Mouse (Mus musculus) cortical plate, adult 2 months (tissue): ENCODE measurements around the gene Uncx. TPM values are rescaled to one million over a fixed set of nuclear protein-coding genes. Genes with fewer than 3 reads are reported as not detected.

ENCODE experiments used
- H3K27ac ChIP-seq: fragments of 200-500 bp; 2 replicates; pipeline ENCODE4 v1.5.1; 2012; ENCODE audit warnings: low read length, control low read depth, inconsistent platforms; ENCODE audit not compliant: insufficient read depth
- H3K4me1 ChIP-seq: fragments of 200-500 bp; 2 replicates; pipeline ENCODE4 v1.6.1; 2011; ENCODE audit warnings: low read length; ENCODE audit not compliant: control insufficient read depth, insufficient read depth
- H3K4me3 ChIP-seq: fragments of 200-500 bp; 2 replicates; pipeline ENCODE4 v1.5.1; 2011; ENCODE audit warnings: mild to moderate bottlenecking, low read length, control low read depth; ENCODE audit not compliant: insufficient read depth
- CTCF ChIP-seq: fragments of 200-500 bp; IDR thresholded peaks from 2 replicates; pipeline ENCODE4 v1.5.1; 2011; ENCODE audit warnings: mild to moderate bottlenecking, control low read depth, low read length; ENCODE audit not compliant: insufficient read depth; ENCODE audit errors: extremely low read depth
- POLR2A ChIP-seq: fragments of 200-500 bp; IDR thresholded peaks from 2 replicates; pipeline ENCODE4 v1.6.1; 2011; ENCODE audit warnings: mild to moderate bottlenecking, low read length, control low read depth; ENCODE audit not compliant: insufficient read depth; ENCODE audit errors: extremely low read depth
- polyA plus RNA-seq: library from polyadenylated mRNA; depleted of rRNA; stranded (reverse); fragments of >200 nt; gene quantifications from 2 replicates; pipeline ENCODE4 v1.2.3, GENCODE M21; 2012

Uncx gene
- polyA plus RNA-seq, 1 experiment, result not detected

DNA sequence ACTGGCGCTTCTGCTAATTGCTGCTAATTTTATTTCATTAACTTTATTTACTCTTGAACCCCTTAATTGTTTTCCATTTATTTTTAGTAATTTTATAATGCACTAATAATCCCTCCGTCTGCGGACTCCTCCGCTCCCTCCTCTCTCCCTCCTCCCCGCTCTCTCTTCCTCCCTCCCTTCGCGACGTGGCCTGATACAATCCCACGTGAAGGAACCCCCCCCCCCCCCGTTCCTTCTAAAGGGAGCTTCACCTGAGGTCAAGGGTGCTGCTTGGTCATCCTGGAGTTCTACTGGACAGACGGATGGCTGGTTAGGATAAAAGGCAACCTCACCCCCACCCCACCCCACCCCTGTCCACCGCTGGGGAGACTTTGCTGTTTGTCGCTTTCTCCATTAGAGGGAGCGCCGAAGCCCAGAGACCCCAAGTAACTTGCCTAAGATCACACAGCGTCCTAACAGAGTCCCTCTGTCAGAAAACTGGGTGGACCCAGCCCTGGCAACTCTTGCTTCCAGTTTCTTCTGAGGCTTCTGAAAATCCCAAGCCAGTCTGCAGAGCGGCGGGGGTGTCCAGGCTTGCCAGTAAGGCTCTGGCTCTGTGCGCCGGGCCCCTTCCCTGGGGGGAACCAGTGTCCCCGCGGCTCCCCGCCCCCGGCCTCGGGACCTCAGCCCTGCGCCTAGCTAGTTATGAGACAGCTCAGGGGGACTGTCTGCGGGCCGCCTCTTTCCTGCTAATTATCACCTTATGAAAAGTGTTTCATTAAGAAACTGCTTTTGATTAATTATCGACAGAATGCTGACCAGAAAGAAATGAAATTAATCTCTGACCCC, 10.4 kb downstream of the Uncx start:
- H3K27ac ChIP-seq, result no peak overlapping the region
- no peak for TF ChIP-seq CTCF
- no peak for TF ChIP-seq POLR2A
- H3K4me3 ChIP-seq, result no peak overlapping the region
- no peaks in the 10 kb centered on the region for H3K4me1 ChIP-seq

DNA sequence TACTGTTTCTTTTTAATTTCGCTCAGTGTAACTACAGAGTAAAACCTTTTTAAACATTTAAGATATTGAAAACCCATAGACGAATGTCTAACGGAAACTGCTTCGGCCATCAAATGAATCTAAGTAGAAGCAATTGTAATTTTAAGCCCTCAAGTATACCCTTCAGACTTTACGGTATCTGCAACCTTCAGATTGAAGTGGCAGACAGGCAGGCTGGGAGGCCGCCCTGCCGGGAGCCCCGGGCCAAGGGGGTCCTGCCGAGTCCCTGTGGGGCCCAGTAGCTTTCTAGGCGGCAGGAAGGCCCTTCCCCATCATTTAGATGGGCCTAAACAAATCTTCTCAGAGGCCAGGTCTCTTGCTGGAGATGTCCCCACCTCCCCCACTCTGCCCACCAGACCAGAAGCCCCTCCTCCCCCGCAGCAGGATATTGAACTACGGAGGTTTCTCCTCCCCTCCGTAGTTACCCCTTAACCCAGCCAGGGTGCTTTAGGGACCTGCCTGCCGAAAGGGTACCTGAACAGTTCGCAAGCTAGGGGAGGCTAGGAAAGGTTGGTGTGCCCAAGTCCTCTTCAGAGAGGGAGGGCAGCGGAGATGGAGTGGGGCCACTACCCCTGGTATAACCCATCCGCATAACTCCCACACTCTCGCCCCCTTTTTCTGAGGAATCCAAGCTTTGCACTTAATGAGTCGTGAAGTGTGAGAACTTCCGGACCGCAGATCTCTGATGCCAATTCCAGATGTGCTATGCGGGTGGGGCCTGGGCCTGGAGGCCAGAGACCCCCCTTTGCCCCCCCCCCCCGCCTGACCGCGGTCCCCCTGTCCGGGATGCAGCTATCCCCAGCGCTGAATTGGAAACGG, 11.4 kb downstream of the Uncx start:
- no peak for TF ChIP-seq POLR2A
- TF ChIP-seq CTCF, result no peak
- Histone ChIP-seq H3K4me1 (no peaks in the 10 kb centered on the region), H3K4me3 (no peak overlapping the region), H3K27ac (no peak overlapping the region)

DNA sequence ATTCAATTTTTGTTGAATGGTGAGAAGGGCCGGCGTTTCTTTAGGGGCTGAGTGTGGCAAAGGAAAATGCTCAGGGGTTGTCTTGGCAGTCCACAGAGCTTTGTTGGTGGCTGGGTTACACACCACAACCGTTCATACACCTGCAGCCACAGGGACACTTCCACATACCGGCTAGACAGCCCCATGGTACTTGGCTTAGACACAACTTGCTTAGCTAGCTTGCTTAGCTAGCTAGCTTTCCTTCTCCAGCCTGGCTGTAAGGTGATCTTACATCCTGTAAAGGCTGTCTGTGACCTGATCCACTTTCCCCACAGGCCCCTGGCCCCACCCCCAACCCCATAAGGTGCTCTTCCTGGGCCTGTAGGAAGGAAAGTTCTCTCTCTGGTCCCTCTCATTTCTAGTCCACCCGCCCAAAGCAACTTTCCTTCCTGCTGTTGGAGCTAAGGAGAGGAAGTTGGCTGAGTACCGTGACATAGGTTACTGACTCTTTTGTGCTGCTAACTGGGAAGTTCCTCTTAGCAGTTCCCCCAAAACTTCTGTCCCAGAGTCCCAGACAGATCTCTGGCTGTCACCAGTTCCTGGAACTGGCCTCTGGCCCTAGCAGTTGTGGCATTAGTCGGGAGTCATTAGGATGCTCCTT, 12.3 kb downstream of the Uncx start:
- Histone ChIP-seq H3K4me3 (no peak overlapping the region), H3K4me1 (no peaks in the 10 kb centered on the region), H3K27ac (no peak overlapping the region)
- TF ChIP-seq POLR2A (no peak), CTCF (no peak)

DNA sequence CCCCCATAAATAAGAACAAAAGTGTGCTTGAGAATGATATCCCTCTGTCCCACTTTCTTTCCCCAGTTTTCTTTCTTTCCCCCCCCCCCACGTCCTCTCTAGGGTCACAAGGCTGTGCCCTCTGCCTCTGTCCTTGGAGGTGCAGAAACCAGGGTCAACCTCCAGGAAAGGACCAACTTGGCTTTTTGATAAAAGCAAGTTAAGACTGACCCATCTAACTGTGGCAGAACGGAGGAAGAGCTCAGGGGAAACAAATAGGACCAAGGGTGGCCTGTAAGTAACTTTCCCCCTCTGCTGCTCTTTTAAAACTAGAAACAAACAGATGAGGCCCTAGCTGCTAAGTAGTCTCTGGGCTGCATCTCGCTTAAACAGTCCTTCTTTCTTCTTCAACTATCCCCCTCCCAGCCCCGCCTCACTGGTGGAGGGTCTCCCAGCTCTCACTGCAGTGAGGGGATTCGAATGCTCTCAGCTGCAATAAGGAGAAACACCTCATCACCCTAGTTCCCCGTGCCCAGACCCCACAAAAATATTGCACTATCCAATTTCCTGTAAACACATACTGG, 12.9 kb downstream of the Uncx start:
- Histone ChIP-seq H3K4me1 (no peaks in the 10 kb centered on the region), H3K27ac (no peak overlapping the region), H3K4me3 (no peak overlapping the region)
- no peak for TF ChIP-seq POLR2A

DNA sequence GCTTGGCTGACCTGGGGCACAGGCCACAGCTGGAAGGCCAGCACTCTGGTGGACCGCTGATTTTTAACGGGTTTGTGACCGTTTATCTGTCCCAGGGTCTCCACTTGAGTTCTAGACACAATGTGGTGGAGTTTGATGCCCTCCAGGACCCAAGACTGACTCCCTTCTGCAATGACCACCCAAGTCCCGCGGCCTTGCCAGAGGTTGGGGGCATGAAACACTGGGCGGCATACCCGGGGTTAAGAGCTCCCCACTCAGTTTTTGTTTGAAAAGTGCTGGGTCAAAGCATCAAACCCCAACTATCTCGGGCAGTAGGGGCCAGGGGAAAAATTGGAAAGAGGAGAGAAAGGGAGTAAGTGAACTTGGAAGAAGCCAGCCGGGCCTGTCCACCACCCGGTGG, 13.8 kb downstream of the Uncx start:
- Histone ChIP-seq H3K27ac (no peak overlapping the region), H3K4me1 (no peaks in the 10 kb centered on the region), H3K4me3 (no peak overlapping the region)
- TF ChIP-seq POLR2A, result no peak
- TF ChIP-seq CTCF, result no peak

DNA sequence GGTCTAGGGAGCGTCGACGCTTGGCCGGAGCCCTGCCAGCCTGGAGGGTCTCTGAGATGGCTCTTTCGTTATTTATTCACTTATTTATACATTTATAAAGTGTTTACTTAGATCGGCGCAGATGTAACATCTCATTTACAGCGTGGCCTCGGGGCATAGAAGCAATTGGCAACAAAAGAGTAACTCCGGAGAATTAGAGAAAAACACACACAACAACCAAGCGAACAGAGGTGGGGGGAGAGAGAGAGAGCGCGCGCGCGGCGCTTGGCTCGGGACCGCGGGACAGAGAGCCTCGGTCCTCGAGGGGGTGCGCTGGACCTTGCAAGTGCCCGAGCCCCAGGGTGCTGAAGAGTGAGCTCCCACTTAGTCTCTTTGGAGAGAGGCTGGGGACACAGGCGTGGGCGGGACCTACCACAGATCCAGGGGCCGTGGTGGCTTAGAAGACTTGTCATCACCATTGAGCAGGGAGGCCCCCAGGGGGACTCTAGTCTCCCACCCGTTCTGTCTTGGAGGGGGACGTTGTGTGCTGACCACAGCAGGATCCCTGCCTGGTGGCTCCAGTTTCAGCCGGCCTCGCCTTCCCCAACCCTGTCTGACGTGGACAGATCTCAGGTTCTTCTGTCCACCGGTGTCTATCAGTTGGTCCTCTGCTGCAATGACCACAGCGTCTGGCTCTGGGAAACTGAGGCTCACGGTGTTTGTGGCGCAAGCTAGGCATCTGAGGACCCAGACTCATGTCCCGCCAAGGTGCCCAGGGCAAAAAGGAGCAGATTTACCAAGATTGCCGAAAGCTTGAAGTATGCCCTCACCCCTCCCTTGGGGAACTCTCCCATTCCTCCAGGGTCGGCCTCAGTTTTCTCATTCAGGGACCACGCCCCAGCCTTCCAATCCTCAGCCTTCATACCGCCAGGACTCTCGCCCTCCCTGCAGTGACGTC, 14.5 kb downstream of the Uncx start:
- Histone ChIP-seq H3K4me1 (no peaks in the 10 kb centered on the region), H3K4me3 (no peak overlapping the region), H3K27ac (no peak overlapping the region)
- TF ChIP-seq CTCF, result no peak
- TF ChIP-seq POLR2A, result no peak

DNA sequence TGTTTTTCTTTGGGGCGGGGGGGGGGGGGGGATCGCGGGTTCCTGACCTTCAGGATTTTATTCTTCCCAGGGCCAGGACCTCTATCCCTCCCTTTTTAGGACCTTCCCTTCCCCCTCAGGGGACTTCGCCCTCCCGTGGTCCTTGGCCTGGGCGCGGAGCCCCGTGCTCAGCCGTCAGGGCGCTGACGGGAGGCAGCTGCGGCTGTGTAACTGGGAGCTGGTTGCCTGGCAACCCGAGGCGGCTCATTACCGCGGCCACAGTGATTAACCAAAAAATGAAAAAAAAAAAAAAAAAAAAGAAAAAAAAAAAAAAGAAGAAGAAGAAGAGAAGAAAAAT, 15.1 kb downstream of the Uncx start:
- Histone ChIP-seq H3K4me3 (no peak overlapping the region), H3K4me1 (no peaks in the 10 kb centered on the region), H3K27ac (no peak overlapping the region)
- no peak for TF ChIP-seq POLR2A
- no peak for TF ChIP-seq CTCF

DNA sequence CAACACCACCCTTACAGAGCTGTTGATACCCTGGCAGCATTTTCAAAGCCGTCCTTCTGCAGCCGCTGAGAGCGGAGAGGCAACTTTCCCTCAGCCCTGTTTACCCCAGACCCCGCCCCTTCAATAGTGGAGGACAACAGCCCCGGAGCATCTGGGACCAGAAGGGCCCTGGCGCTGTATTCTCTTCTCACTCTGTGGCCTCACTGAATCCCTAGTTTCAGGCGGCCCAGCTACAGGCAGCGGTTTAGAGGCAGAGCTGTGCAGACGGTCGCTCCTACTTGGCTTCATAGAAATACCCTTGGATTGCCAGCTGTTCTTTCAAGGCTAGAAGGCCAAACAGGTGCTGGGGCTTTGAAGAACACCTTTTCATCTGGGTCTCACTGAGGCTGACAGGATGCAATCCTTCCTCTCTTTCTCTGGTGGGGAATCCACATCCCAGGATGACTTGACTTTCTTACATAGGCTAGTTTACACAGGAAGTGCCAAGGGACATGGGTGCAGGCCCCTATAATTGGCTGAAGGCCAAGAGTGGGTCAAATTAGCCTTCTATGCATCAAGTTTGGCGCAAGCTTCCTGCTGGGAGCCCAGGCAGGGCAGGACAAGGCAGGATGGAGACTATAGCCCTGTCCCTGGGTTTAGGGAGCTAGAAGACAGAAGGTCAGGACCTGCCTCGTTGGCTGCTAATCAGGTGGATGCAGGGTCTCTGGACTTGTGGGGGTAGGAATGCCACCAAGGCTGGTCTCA, 15.8 kb downstream of the Uncx start:
- no peaks in the 10 kb centered on the region for H3K4me1 ChIP-seq
- no peak overlapping the region for H3K27ac ChIP-seq
- H3K4me3 ChIP-seq, result no peak overlapping the region
- TF ChIP-seq CTCF, result no peak
- no peak for TF ChIP-seq POLR2A

DNA sequence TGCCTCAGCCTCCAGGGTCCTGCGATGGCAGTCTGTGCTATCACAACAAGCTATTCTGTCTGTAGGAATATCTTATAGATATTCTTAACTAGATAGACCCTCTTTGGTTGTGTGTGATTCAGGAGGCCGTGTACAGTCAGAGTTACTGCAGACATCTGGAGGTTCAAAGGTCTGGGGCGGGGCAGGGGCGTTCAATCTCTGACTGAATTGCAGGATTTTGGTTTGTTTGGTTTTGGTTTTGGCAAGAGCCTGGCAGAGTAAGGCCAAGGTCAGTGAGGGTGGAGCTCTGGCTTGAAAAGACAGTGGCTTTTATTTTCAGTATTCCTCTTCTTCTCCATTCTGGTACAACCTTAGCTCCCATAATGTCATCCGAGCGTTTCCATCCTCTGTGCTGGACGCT, 16.5 kb downstream of the Uncx start:
- Histone ChIP-seq H3K4me3 (no peak overlapping the region), H3K4me1 (no peaks in the 10 kb centered on the region), H3K27ac (no peak overlapping the region)
- TF ChIP-seq CTCF (no peak), POLR2A (no peak)
